36 mouse cellular contexts compared by ENCODE assay signal in the genomic region with DNA sequence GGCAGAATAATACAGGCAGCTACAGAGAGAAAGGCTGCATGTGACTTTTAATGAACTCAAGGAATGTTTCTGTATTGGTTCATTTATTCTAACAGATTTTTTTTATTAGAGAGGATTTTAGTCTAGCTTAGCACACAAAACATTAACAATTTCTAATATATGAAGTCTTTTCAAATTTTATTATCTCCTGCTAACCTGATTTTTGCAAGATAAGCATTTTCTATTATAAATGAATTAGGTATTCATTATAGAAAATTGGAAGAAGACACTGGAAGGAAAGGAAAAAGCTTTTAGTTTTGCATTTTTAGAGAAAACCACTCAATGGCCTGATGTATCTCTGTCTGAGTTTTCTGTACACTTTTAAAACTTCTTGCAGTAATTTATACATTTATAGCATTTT. TPM values are rescaled to one million over a fixed set of nuclear protein-coding genes. Genes with fewer than 3 reads are reported as not detected.
"Had no signal": no experiment of that assay in that cellular context is flagged by ENCODE, and none has a peak within 500 bp of the region (broad histone marks: within the 10 kb centered on the region; RNA-seq: fewer than 3 reads in every experiment).

No protein-coding gene starts in this region.

- H3K4me3 ChIP-seq: heart, embryonic 12.5 days; heart, embryonic 13.5 days; heart, embryonic 15.5 days; hindbrain, embryonic 10.5 days; hindbrain, embryonic 12.5 days; hindbrain, embryonic 13.5 days; hindbrain, embryonic 15.5 days; intestine, embryonic 15.5 days; kidney, embryonic 15.5 days; layer of hippocampus, adult 2 months; left cerebral cortex, adult 2 months had no signal

- H3K4me2 ChIP-seq: heart, embryonic 12.5 days; heart, embryonic 13.5 days; heart, embryonic 15.5 days; hindbrain, embryonic 12.5 days; hindbrain, embryonic 13.5 days; hindbrain, embryonic 14.5 days; hindbrain, embryonic 15.5 days; intestine, embryonic 15.5 days; kidney, embryonic 15.5 days had no signal

- H3K27ac ChIP-seq: heart, embryonic 13.5 days; heart, embryonic 15.5 days; hindbrain, embryonic 10.5 days; hindbrain, embryonic 12.5 days; hindbrain, embryonic 13.5 days; hindbrain, embryonic 14.5 days; hindbrain, embryonic 15.5 days; hindbrain, postnatal 0 days; intestine, embryonic 15.5 days; kidney, embryonic 15.5 days; kidney, postnatal 0 days; layer of hippocampus, adult 2 months; left cerebral cortex, adult 2 months had no signal

- H3K36me3 ChIP-seq: heart, embryonic 12.5 days; heart, embryonic 13.5 days; heart, embryonic 15.5 days; hindbrain, embryonic 10.5 days; hindbrain, embryonic 12.5 days; hindbrain, embryonic 13.5 days; hindbrain, embryonic 15.5 days; intestine, embryonic 15.5 days; kidney, embryonic 15.5 days had no signal

- H3K9ac ChIP-seq: heart, embryonic 12.5 days; heart, embryonic 13.5 days; heart, embryonic 15.5 days; hindbrain, embryonic 12.5 days; hindbrain, embryonic 13.5 days; hindbrain, embryonic 14.5 days; hindbrain, embryonic 15.5 days; intestine, embryonic 15.5 days; kidney, embryonic 15.5 days had no signal

- ATAC-seq: hindbrain, embryonic 16.5 days; hindbrain, postnatal 0 days; inflammation-experienced regulatory T-cells, adult 6 months; intestine, embryonic 15.5 days; intestine, embryonic 16.5 days; intestine, postnatal 0 days had no signal

- H3K27me3 ChIP-seq: heart, embryonic 12.5 days; heart, embryonic 13.5 days; heart, embryonic 15.5 days; hindbrain, embryonic 12.5 days; hindbrain, embryonic 13.5 days; hindbrain, embryonic 15.5 days; intestine, embryonic 15.5 days; kidney, embryonic 15.5 days had no signal

- DNase-seq: heart, postnatal 10 days; heart, postnatal 14 days; heart, postnatal 36 days; heart, postnatal 4 days; kidney, adult 11 months; kidney, adult 18-20 months; kidney, adult 2 months; kidney, adult 8-10 months; kidney, adult 9 months; kidney, postnatal 10 days; kidney, postnatal 14 days; kidney, postnatal 25 days; kidney, postnatal 36 days; kidney, postnatal 4 days; layer of hippocampus, adult 9-11 months; layer of hippocampus, postnatal 36 days had no signal

- H3K9me3 ChIP-seq: heart, embryonic 12.5 days; heart, embryonic 13.5 days; heart, embryonic 15.5 days; hindbrain, embryonic 10.5 days; hindbrain, embryonic 12.5 days; hindbrain, embryonic 13.5 days; hindbrain, embryonic 15.5 days; intestine, embryonic 15.5 days; kidney, embryonic 15.5 days had no signal

- H3K4me1 ChIP-seq: heart, embryonic 12.5 days; heart, embryonic 13.5 days; heart, embryonic 15.5 days; hindbrain, embryonic 10.5 days; hindbrain, embryonic 12.5 days; hindbrain, embryonic 15.5 days; intestine, embryonic 15.5 days; kidney, embryonic 15.5 days had no signal

RNA-seq across cellular contexts. Expression of a gene that starts 34.8 kb away (rescaled TPM):
- total RNA-seq: heart, postnatal 10 days; heart, postnatal 14 days; heart, postnatal 25 days; heart, postnatal 36 days; hematopoietic stem cell, adult 5-6 weeks had no signal
- polyA plus RNA-seq: inflammation-experienced regulatory T-cells, adult 6 months; kidney, postnatal 0 days had no signal
